Mouse (Mus musculus) cerebellum, postnatal 36 days (tissue): ENCODE data around the gene Arid1a.
A peak's percentile ranks its signal among the peaks of the same experiment; 100 is the strongest.
"Not testable (repeated sequence)": the region's sequence is repeated elsewhere in the genome, so short reads cannot be mapped to it uniquely, and the experiment has no call there.

ENCODE experiments used
- DNase-seq, 2 experiments: peaks; one replicate each; pipeline ENCODE4 v3.0.0; 2021 to 2022; ENCODE audit warnings: mixed read lengths in 2 of 2

The Arid1a gene

GRCm38 (mm10) chr4:133649989-133650699, 106.4 kb downstream of the Arid1a start, which contains the start of gene Zdhhc18:
Gene Zdhhc18 (minus strand): TSS chr4:133650154.
- peak; percentile 77 to 78 for DNase-seq

GRCm38 (mm10) chr4:133649464-133649863, 107.1 kb downstream of the Arid1a start:
- not testable (repeated sequence) for DNase-seq

GRCm38 (mm10) chr4:133645680-133646079, 110.9 kb downstream of the Arid1a start:
- DNase-seq, result no peak

- no peak for DNase-seq
These were observed 111.4 kb downstream of the Arid1a start for GRCm38 (mm10) chr4:133645195-133645594.

- DNase-seq, result no peak
These were observed 122.5 kb downstream of the Arid1a start for GRCm38 (mm10) chr4:133634043-133634410.

GRCm38 (mm10) chr4:133633332-133634042, 123.1 kb downstream of the Arid1a start:
- DNase-seq, result peak; percentile 86 to 92

GRCm38 (mm10) chr4:133632483-133633327, 123.9 kb downstream of the Arid1a start:
- DNase-seq, result peak; percentile 52 to 55

- no peak for DNase-seq
These were observed 124.7 kb downstream of the Arid1a start for GRCm38 (mm10) chr4:133631769-133632411.

GRCm38 (mm10) chr4:133631071-133631768, 125.3 kb downstream of the Arid1a start:
- DNase-seq, result peak in 1 of 2 experiments; percentile 26

GRCm38 (mm10) chr4:133630326-133630920, 126.1 kb downstream of the Arid1a start:
- peak; percentile 43 to 47 for DNase-seq

GRCm38 (mm10) chr4:133629191-133629590, 127.4 kb downstream of the Arid1a start:
- DNase-seq, result no peak
